Mouse (Mus musculus) adrenal gland, postnatal 36 days (tissue): Measurements from ENCODE around the gene Ahdc1. TPM values are rescaled to one million over a fixed set of nuclear protein-coding genes. Genes with fewer than 3 reads are reported as not detected.

Experiments used
- DNase-seq, 2 experiments: peaks; one replicate each; pipeline ENCODE4 v3.0.0; 2021; ENCODE audit warnings: mixed read lengths in 1 of 2
- total RNA-seq, 2 experiments: library from RNA; stranded (reverse); gene quantifications; 2 replicates each; pipeline ENCODE4 v1.2.3; 2021

Ahdc1 gene
- total RNA-seq, 2 experiments from 2014 or later, result 63.7 to 74.1 TPM

DNA sequence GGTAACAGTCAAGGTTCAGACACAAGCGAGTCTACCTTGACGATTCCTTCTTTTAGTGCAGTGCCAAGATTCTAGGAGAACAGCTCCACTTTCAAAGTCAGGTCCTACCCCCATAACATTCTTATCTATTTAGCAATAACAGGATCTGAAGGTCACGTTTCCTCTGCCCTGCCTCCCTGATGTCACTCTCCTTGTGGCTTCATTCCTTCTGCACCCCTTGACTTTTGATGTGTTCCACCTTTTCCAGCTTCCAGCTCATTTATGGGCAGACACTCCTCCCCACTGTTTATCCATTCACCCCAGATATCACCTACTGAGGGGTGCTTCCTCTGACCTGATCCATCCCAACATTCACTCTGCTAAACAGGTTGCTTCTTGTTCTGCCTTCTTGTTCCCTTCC lies 116.0 kb downstream of the Ahdc1 start:
- no peak for DNase-seq

Other genes starting within 250 kb of the Ahdc1 start
- gene Rpa2, start 242.9 kb upstream of the Ahdc1 start, total RNA-seq, result 10 to 100 TPM; 10.8 to 13.6 TPM
- 1 to 10 TPM; 1.3 to 1.7 TPM for gene Themis2, start 214.9 kb upstream of the Ahdc1 start, total RNA-seq
- gene Ppp1r8, start 168.1 kb upstream of the Ahdc1 start, total RNA-seq, result 10 to 100 TPM; 43.0 to 49.3 TPM
- 10 to 100 TPM; 60.9 to 64.1 TPM for gene Stx12, start 126.8 kb upstream of the Ahdc1 start, total RNA-seq
- gene Fam76a, start 88.7 kb upstream of the Ahdc1 start, total RNA-seq, result 10 to 100 TPM; 35.5 to 38.6 TPM
- gene Fgr, start 37.2 kb upstream of the Ahdc1 start, total RNA-seq, result under 1 TPM; 0.30 to 0.40 TPM
- 100 to 1,000 TPM; 122 to 132 TPM for gene Wasf2, start 119.2 kb downstream of the Ahdc1 start, total RNA-seq
- gene Cd164l2, start 200.9 kb downstream of the Ahdc1 start, total RNA-seq, result 1 to 10 TPM in 1 of 2 experiments, under 1 TPM in 1; 0.79 to 1.1 TPM
- gene Gpr3, start 201.3 kb downstream of the Ahdc1 start, total RNA-seq, result under 1 TPM; 0.63 to 0.89 TPM
- gene Map3k6, start 229.6 kb downstream of the Ahdc1 start, total RNA-seq, result 10 to 100 TPM; 15.9 to 38.8 TPM